Mouse (Mus musculus): Measurements from ENCODE around the gene Sirt7.

Gene Sirt7

GRCm38 (mm10) chr11:120571754-120572416, 53.2 kb downstream of the Sirt7 start:
- DNase-seq (ENCODE audit: low spot score in 2 of 2): no peak

- no peak for DNase-seq (ENCODE audit: low spot score in 2 of 2)
Observed at GRCm38 (mm10) chr11:120571122-120571521, 53.9 kb downstream of the Sirt7 start.

Data from frontal cortex, postnatal 10 days (tissue).